Mouse (Mus musculus) limb, embryonic 12.5 days (tissue): ENCODE measurements around the gene Adap2. TPM values are rescaled to one million over a fixed set of nuclear protein-coding genes. Genes with fewer than 3 reads are reported as not detected.

Experiments
- ATAC-seq: fragments of 200-750 bp; cut with Nextera tagmentation; 2 replicates; pipeline ENCODE4 v1.8.0; 2017; ENCODE audit warnings: low read depth, moderate TSS enrichment; ENCODE audit not compliant: insufficient number of reproducible peaks, insufficient read depth, low FRiP score, low TSS enrichment
- H3K27ac ChIP-seq: fragments of 300-500 bp; sonication (generic); 2 replicates; pipeline ENCODE4 v1.5.1; 2016; ENCODE audit warnings: mild to moderate bottlenecking, moderate library complexity
- H3K27me3 ChIP-seq: fragments of 300-500 bp; sonication (generic); 2 replicates; pipeline ENCODE4 v1.6.1; 2016; ENCODE audit warnings: mild to moderate bottlenecking, moderate library complexity
- H3K36me3 ChIP-seq: fragments of 300-500 bp; sonication (generic); 2 replicates; pipeline ENCODE4 v1.6.1; 2016; ENCODE audit warnings: mild to moderate bottlenecking, moderate library complexity
- H3K4me1 ChIP-seq: fragments of 300-500 bp; sonication (generic); replicated peaks from 2 replicates; pipeline ENCODE4 v1.6.1; 2016
- H3K4me2 ChIP-seq: fragments of 300-500 bp; sonication (generic); 2 replicates; pipeline ENCODE4 v1.6.1; 2016; ENCODE audit warnings: mild to moderate bottlenecking, moderate library complexity
- H3K4me3 ChIP-seq: fragments of 300-500 bp; sonication (generic); replicated peaks from 2 replicates; pipeline ENCODE4 v1.5.1; 2016; ENCODE audit warnings: mild to moderate bottlenecking
- H3K9ac ChIP-seq: fragments of 300-500 bp; sonication (generic); replicated peaks from 2 replicates; pipeline ENCODE4 v1.6.1; 2016; ENCODE audit warnings: mild to moderate bottlenecking, moderate library complexity
- H3K9me3 ChIP-seq: fragments of 300-500 bp; sonication (generic); 2 replicates; pipeline ENCODE4 v1.6.1; 2016; ENCODE audit warnings: mild to moderate bottlenecking, moderate library complexity
- WGBS: fragments of 180-500 bp; shearing (Covaris S2); methylation state at CpG from one replicate; pipeline ENCODE4 v1.1.7; 2016; 5-methylcytosine and 5-hydroxymethylcytosine counted together
- polyA plus RNA-seq: library from polyadenylated mRNA; unstranded; fragments of >200 nt; fragmentation: Nextera tagmentation; extraction: Ambion mirVana; gene quantifications from 2 replicates; pipeline ENCODE4 v1.2.1, GENCODE M21; 2016

Gene Adap2
- polyA plus RNA-seq, 1 experiment from 2014 or later = 0.45 TPM

GRCm38 (mm10) chr11:80200326-80200725 lies 46.4 kb downstream of the Adap2 start:
- 63% methylated on average over 1 of the region's 1 CpGs for WGBS
- no peak for ATAC-seq
- H3K9ac ChIP-seq = no peak overlapping the region
- no peaks in the 10 kb centered on the region for H3K36me3 ChIP-seq
- H3K4me2 ChIP-seq = no peak overlapping the region
- H3K4me1 ChIP-seq = no peaks in the 10 kb centered on the region
- no peak overlapping the region for H3K4me3 ChIP-seq
- no peaks in the 10 kb centered on the region for H3K9me3 ChIP-seq
- H3K27me3 ChIP-seq = no peaks in the 10 kb centered on the region
- no peak overlapping the region for H3K27ac ChIP-seq

- H3K27ac ChIP-seq = no peak overlapping the region
- 73% methylated on average over 6 of the region's 6 CpGs for WGBS
- H3K36me3 ChIP-seq = no peaks in the 10 kb centered on the region
- no peak overlapping the region for H3K4me3 ChIP-seq
- no peak overlapping the region for H3K9ac ChIP-seq
- no peak for ATAC-seq
- no peaks in the 10 kb centered on the region for H3K27me3 ChIP-seq
- H3K9me3 ChIP-seq = no peaks in the 10 kb centered on the region
- H3K4me2 ChIP-seq = no peak overlapping the region
- H3K4me1 ChIP-seq = no peaks in the 10 kb centered on the region
These were observed 48.4 kb downstream of the Adap2 start for GRCm38 (mm10) chr11:80202296-80202695.

- no peak overlapping the region for H3K4me3 ChIP-seq
- H3K9me3 ChIP-seq = no peaks in the 10 kb centered on the region
- no peaks in the 10 kb centered on the region for H3K4me1 ChIP-seq
- no peak overlapping the region for H3K9ac ChIP-seq
- WGBS = 73% methylated on average over 3 of the region's 3 CpGs
- no peaks in the 10 kb centered on the region for H3K27me3 ChIP-seq
- no peaks in the 10 kb centered on the region for H3K36me3 ChIP-seq
- no peak overlapping the region for H3K4me2 ChIP-seq
- no peak for ATAC-seq
- no peak overlapping the region for H3K27ac ChIP-seq
These were observed 50.1 kb downstream of the Adap2 start for GRCm38 (mm10) chr11:80204037-80204436.

- 55% methylated on average over 5 of the region's 5 CpGs for WGBS
- no peak overlapping the region for H3K4me2 ChIP-seq
- H3K36me3 ChIP-seq = no peaks in the 10 kb centered on the region
- H3K4me3 ChIP-seq = no peak overlapping the region
- no peak overlapping the region for H3K27ac ChIP-seq
- peaks cover 2% of the 10 kb centered on the region for H3K4me1 ChIP-seq
- H3K9ac ChIP-seq = no peak overlapping the region
- H3K9me3 ChIP-seq = no peaks in the 10 kb centered on the region
- no peaks in the 10 kb centered on the region for H3K27me3 ChIP-seq
- ATAC-seq = no peak
These were observed 51.0 kb downstream of the Adap2 start for GRCm38 (mm10) chr11:80204941-80205340.

- H3K27ac ChIP-seq = no peak overlapping the region
These were observed 54.6 kb downstream of the Adap2 start for GRCm38 (mm10) chr11:80208465-80208859.

GRCm38 (mm10) chr11:80208860-80209800 lies 55.2 kb downstream of the Adap2 start, which contains the start of gene Rhot1:
Gene Rhot1 (plus strand): TSS chr11:80209019.
- peaks cover 14% of the 10 kb centered on the region for H3K36me3 ChIP-seq
- ATAC-seq = peak; percentile 90
- peak within 1 kb of the TSS; percentile 92 for H3K9ac ChIP-seq
- H3K27ac ChIP-seq = peak within 1 kb of the TSS; percentile 94
- H3K4me3 ChIP-seq = peak within 1 kb of the TSS; percentile 94
- WGBS = under 1% methylated on average over 75 of the region's 78 CpGs
- no peaks in the 10 kb centered on the region for H3K9me3 ChIP-seq
- peak within 1 kb of the TSS; percentile 60 for H3K4me2 ChIP-seq
- H3K4me1 ChIP-seq = peaks cover 9% of the 10 kb centered on the region
- H3K27me3 ChIP-seq = no peaks in the 10 kb centered on the region

More at GRCm38 (mm10) chr11:80208465-80208859, 54.6 kb downstream of the Adap2 start:
- peak; percentile 29; the same call in 1 of the 2 replicates for ATAC-seq
- Histone ChIP-seq H3K4me1 (peaks cover 9% of the 10 kb centered on the region), H3K9me3 (no peaks in the 10 kb centered on the region), H3K27me3 (no peaks in the 10 kb centered on the region), H3K4me2 (peak overlapping the region; percentile 60; the same call in 1 of the 2 replicates), H3K36me3 (peaks cover 10% of the 10 kb centered on the region), H3K9ac (no peak overlapping the region; the same call in 1 of the 2 replicates), H3K4me3 (peak overlapping the region; percentile 94)
- 44% methylated on average over 7 of the region's 7 CpGs for WGBS

- Histone ChIP-seq H3K4me1 (peaks cover 9% of the 10 kb centered on the region), H3K36me3 (peaks cover 23% of the 10 kb centered on the region), H3K27me3 (no peaks in the 10 kb centered on the region), H3K27ac (no peak overlapping the region), H3K9ac (peak overlapping the region; percentile 92; the same call in 1 of the 2 replicates), H3K4me2 (peak overlapping the region; percentile 60), H3K4me3 (peak overlapping the region; percentile 94), H3K9me3 (no peaks in the 10 kb centered on the region)
- no peak for ATAC-seq
- 47% methylated on average over 6 of the region's 6 CpGs for WGBS
These were observed 56.4 kb downstream of the Adap2 start for GRCm38 (mm10) chr11:80210321-80210720.

- Histone ChIP-seq H3K4me3 (no peak overlapping the region), H3K36me3 (peaks cover 33% of the 10 kb centered on the region), H3K4me1 (peaks cover 9% of the 10 kb centered on the region), H3K27me3 (no peaks in the 10 kb centered on the region), H3K9me3 (no peaks in the 10 kb centered on the region), H3K27ac (no peak overlapping the region), H3K4me2 (no peak overlapping the region), H3K9ac (no peak overlapping the region)
- no peak for ATAC-seq
- WGBS = 91% methylated on average over 2 of the region's 2 CpGs
These were observed 58.4 kb downstream of the Adap2 start for GRCm38 (mm10) chr11:80212282-80212681.

- H3K27ac ChIP-seq = no peak overlapping the region
- no peaks in the 10 kb centered on the region for H3K27me3 ChIP-seq
- ATAC-seq = no peak
- H3K4me1 ChIP-seq = peaks cover 3% of the 10 kb centered on the region
- 90% methylated on average over 3 of the region's 3 CpGs for WGBS
- H3K36me3 ChIP-seq = peaks cover 34% of the 10 kb centered on the region
- H3K4me3 ChIP-seq = no peak overlapping the region
- no peak overlapping the region for H3K9ac ChIP-seq
- no peak overlapping the region for H3K4me2 ChIP-seq
- no peaks in the 10 kb centered on the region for H3K9me3 ChIP-seq
These were observed 61.4 kb downstream of the Adap2 start for GRCm38 (mm10) chr11:80215291-80215690.

- Histone ChIP-seq H3K4me1 (no peaks in the 10 kb centered on the region; the same call in 1 of the 2 replicates), H3K4me2 (no peak overlapping the region), H3K9me3 (no peaks in the 10 kb centered on the region), H3K27me3 (no peaks in the 10 kb centered on the region), H3K9ac (no peak overlapping the region), H3K36me3 (peaks cover 55% of the 10 kb centered on the region), H3K4me3 (no peak overlapping the region), H3K27ac (no peak overlapping the region)
- no peak for ATAC-seq
- 82% methylated on average over 11 of the region's 11 CpGs for WGBS
These were observed 64.9 kb downstream of the Adap2 start for GRCm38 (mm10) chr11:80218657-80219293.
